Mouse (Mus musculus) ovary, postnatal 14 days (tissue): ENCODE data around the gene Asb3.
"Not testable (repeated sequence)": the region's sequence is repeated elsewhere in the genome, so short reads cannot be mapped to it uniquely, and the experiment has no call there.

Experiments used
- DNase-seq: peaks from one replicate; pipeline ENCODE4 v3.0.0; 2022; ENCODE audit warnings: low spot score

The Asb3 gene

DNA sequence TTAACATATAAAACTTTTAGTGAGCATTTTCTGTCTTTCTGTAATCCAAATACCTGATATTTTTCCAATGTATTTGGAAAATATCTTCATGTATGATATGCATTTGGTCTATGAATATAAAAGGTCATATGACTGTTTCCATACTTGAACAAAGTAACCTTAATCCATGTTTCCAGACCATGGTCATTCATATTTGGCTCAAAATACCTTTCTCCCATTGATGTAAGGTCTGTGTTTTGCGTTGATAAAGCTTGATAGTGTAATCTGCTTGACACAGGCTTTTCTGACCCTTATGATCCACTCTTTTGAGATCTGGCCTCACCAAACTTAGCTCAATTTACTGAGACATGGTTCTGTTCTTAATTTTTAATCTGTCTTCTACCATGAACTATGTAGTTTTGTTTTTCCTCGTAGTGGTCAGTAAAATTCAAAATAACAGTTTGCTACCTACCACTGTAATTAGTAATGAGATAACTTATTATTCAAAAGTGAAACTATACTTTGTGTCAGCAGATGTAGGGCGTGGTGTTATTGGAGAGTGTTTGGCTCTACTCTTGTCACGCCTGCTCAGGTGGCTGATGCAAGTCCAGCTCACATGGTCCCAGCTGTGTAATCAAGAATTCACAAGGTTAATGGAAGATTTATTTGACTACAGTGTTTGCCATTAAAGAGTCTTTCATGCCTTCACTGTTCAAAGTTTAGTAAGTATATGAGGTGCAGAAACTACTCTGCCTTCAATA, 116.1 kb downstream of the Asb3 start:
- DNase-seq: no peak

DNA sequence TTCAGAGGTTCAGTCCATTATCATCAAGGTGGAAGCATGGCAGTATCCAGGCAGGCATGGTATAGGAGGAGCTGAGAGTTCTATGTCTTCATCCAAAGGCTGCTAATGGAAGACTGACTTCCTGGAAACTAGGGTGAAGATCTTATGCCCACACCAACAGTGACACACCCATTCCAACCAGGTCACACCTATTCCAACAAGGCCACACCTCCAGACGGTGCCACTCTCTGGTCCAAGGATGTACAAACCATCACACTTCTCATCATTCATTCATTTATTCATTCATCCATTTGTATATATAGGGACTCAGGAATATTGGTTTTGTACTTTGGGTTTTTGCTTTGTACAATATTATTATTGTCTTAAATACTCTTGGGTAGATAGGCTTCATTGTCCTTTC, 124.5 kb downstream of the Asb3 start:
- DNase-seq: not testable (repeated sequence)

DNA sequence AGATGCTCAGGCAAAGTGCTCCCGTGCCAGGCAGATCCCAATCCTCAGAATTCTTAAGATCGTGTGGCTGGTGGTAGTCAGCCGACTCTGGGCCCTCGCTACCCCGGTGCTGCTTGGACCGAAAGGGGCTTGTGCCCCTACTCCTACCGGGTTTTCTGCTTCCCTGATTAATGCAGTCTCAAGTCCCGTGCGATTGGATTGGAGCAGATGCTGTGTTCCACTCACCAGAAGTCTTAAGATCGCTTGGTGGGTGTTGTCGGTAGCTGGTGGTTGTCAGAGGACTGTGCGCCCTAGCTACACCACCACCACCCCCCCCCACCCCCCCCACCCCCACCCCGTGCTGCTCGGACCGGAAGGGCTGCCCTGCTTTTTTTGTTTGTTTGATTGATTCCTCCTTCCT, 132.2 kb downstream of the Asb3 start:
- not testable (repeated sequence) for DNase-seq

DNA sequence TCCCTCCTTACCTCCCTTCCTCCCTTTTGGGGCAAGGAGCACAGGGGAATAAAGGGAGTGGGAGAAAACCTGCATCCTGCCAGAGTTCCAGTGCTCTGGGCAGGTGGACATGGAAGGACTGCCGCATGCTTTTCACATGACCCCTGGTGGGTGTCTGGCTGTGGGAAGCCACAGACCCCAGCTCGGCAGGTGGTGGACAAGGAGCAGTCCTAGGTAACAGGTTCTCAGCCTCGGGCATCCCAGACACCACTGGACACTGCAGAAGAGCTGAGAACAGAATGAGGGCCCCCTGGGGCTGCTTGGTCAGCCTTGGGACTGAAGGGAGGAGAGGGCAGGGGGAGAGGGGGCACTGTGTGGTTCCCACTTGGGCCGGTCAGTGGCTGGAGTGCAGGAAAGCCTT, 149.7 kb downstream of the Asb3 start:
- no peak for DNase-seq

DNA sequence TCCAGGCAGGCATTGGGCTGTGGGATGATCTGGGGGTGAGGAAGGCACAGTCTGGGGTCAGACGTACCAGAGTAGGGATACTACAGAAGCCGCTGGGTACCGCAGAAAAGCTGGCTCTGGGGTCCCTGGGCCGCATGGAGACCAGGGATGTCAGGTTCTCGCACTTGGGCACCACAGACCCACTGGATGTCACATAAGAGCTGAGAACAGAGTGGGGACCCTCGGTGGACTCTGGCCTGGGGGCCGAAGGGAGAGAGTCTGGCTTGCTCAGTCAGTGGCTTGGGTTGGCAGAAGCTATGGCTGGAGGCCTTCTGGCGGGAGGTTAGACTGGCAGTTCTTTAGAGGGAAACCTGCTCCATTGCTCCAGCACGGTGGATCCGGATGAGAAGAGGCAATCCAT, 204.8 kb downstream of the Asb3 start:
- DNase-seq: no peak

DNA sequence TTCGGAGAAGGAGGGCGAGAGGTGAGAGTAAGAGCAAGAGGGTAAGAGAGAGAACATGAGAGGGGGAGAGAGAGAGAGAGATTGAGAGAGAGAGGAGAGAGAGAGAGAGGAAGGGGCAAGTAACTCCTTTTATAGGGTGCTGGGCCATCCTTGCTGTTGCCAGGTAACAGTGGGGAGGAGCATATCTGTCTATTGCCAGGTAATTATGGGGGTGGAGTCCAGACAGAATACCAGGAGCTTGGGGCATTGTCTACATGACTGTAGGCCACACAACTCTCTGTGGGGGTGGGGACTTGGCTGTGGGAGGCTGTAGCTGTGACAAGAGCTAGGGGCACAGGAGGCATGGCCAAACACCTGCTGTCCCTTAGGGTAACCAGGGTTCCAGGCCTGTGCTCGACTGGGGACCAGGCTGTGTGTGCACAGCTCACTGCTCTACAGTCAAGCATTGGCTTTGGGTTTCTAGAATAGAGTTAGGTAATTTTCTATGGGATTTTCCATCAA, 205.3 kb downstream of the Asb3 start:
- no peak for DNase-seq

DNA sequence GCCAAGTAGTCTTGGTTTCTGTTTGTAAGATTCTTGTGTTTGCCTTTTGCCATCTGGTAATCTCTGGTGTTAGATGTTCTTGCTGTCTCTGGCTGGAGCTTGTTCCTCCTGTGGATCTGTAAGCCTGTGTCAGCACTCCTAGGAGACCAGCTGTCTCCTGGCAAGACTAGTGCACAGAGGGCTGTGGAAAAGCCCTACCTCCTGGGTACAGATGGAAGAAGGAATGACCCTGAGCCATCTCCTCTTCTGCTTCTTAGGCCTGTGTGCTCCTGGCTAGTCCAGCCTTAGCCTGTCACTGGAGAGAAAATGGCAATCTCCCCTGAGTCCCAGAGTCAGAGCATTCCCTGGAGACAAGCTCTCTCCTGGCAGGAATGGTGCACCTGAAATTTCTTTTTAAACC, 214.3 kb downstream of the Asb3 start:
- DNase-seq: not testable (repeated sequence)

DNA sequence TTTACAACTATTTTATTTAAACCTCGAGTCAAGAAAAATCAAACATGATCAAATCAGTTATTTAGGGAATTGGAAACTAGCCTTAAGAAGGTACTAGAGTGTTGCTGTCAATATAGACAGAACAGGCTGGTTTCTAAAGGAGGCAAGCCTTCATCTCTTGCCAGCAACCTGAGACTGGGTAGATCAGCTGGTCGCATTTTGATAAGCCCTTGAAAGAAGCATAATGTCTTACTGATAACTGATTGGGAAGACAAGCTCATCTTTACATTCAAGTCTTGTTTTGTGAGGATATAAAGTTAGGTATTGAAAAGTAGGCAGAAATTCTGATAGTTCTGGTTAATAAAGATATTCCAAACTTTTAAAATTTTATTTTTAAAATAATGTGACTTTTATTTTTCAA, 217.0 kb downstream of the Asb3 start:
- no peak for DNase-seq

DNA sequence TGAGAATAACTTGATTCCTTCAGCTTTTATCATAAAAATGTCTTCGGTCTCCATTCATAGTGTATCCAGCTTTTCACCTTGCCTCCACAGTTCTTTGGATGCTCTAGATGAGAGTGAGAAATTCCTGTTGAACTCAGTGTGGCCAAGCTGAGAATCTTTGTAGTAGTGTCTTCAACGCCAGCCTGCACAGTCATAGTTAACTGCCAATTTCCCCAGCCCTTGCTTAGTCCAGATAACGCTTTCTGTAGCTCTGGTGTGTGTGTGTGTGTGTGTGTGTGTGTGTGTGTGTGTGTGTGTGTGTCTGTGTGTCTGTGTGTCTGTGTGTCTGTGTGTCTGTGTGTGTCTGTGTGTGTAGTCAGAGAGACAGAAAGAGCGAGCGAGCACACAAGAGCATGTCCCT, 220.1 kb downstream of the Asb3 start:
- no peak for DNase-seq

DNA sequence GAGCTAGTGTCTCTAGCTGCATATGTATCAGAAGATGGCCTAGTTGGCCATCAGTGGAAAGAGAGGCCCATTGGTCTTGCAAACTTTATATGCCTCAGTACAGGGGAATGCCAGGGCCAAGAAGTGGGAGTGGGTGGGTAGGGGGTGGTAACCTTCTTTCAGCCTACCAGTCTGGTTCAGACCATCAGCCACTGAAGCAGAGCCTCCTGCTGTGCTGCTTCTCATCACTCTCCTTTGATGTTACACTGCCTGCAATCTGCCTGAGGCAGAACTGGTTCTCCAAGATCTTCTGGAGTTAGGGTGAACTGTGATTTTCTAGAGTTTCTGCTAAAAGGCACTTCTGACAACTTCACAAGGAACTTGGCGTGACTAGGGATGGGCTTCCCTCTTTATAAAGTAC, 241.7 kb downstream of the Asb3 start:
- not testable (repeated sequence) for DNase-seq

DNA sequence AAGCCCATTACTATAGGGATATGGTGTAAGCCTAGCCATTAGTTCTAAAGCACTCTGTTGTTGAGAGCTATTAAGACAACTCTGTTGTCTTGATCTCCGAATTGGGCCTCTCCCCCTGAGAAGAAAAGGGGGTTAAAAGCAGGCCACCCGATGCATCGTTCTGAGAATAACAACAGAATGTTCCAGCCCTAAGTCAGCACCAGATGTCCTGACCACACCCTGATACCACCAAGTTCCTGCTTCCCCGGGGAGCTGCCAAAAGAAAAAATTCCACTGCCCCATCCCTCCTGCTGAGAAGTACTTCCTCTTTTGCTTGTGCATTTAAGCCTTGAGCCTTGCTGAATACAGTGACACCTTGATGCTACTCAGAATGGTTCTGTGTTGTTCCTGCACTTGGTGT, 248.5 kb downstream of the Asb3 start:
- DNase-seq: not testable (repeated sequence)

DNA sequence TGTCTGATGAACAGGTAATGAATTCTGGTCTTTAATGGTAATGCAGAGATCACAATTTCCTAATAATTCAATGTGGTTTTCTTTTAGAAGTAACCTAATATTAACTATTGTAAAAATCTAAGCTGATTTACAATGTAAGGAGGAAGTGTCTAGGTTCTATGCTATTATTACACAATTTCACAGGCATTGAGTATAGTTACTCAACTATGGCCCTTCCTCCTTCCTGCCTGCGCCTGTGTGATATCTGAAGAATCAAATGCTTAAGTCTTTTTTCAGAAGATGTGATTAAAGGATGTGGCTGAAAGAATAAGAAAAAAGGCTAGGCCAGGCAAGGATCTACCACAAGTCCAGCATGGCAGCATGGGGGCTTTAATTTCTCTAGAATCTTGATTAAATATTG, 249.6 kb downstream of the Asb3 start:
- not testable (repeated sequence) for DNase-seq

DNA sequence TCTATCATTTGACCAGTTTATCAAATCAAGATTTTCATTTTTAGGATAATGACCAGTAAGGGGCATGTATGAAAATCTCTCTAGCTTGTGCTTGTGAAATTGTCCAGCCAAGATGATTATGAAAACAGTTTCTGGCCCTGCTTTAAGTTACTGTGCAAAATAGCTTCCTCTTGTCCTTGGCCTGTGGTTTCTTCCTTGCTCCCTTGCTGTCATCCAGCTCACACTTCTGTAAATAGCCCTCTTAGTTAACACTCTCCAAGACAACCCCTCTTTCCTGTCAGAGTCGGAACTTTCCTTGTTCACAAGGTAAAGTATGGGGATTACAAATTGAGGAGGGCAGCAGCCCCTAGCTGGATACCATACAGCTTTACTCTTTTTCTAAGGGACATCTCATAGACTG, 253.2 kb downstream of the Asb3 start:
- DNase-seq: not testable (repeated sequence)
